Mouse (Mus musculus) heart, embryonic 14.5 days (tissue): Measurements from ENCODE around the gene Mtx1. TPM values are rescaled to one million over a fixed set of nuclear protein-coding genes. Genes with fewer than 3 reads are reported as not detected.
A peak's percentile ranks its signal among the peaks of the same experiment; 100 is the strongest.
"Not testable (repeated sequence)": the region's sequence is repeated elsewhere in the genome, so short reads cannot be mapped to it uniquely, and the experiment has no call there.

Source experiments
- ATAC-seq: fragments of 200-750 bp; cut with Nextera tagmentation; 2 replicates; pipeline ENCODE4 v1.8.0; 2017; ENCODE audit warnings: low read depth, moderate TSS enrichment; ENCODE audit not compliant: insufficient number of reproducible peaks, insufficient read depth, low FRiP score
- H3K27ac ChIP-seq, 2 experiments: fragments of 200-500 bp in 1 of 2; fragments of 300-500 bp in 1 of 2; sonication (generic) in 1 of 2; replicated peaks in 1 of 2; 2 replicates each; pipeline ENCODE4 v1.5.1; 2012 to 2014; ENCODE audit warnings: low read depth in 2 of 2, low read length in 2 of 2, control low read depth in 1 of 2, mild to moderate bottlenecking in 1 of 2, mixed read lengths in 1 of 2; ENCODE audit not compliant: control insufficient read depth in 1 of 2, insufficient read depth in 1 of 2
- H3K27me3 ChIP-seq: fragments of 300-500 bp; sonication (generic); 2 replicates; pipeline ENCODE4 v1.6.1; 2014; ENCODE audit warnings: mild to moderate bottlenecking, low read length, control low read depth; ENCODE audit not compliant: control insufficient read depth, insufficient read depth
- H3K36me3 ChIP-seq: fragments of 300-500 bp; sonication (generic); 2 replicates; pipeline ENCODE4 v1.6.1; 2014; ENCODE audit warnings: mild to moderate bottlenecking, control low read depth, low read length, mixed read lengths; ENCODE audit not compliant: control insufficient read depth, insufficient read depth
- H3K4me1 ChIP-seq, 2 experiments: fragments of 200-500 bp in 1 of 2; fragments of 300-500 bp in 1 of 2; sonication (generic) in 1 of 2; 2 replicates each; pipeline ENCODE4 v1.6.1; 2012 to 2014; ENCODE audit warnings: low read length in 2 of 2, control low read depth in 1 of 2, mixed read lengths in 1 of 2; ENCODE audit not compliant: control insufficient read depth in 2 of 2, insufficient read depth in 2 of 2
- H3K4me2 ChIP-seq: fragments of 300-500 bp; sonication (generic); 2 replicates; pipeline ENCODE4 v1.6.1; 2014; ENCODE audit warnings: mild to moderate bottlenecking, low read length
- H3K4me3 ChIP-seq, 2 experiments: fragments of 200-500 bp in 1 of 2; fragments of 300-500 bp in 1 of 2; sonication (generic) in 1 of 2; 2 replicates each; pipeline ENCODE4 v1.5.1; 2012 to 2014; ENCODE audit warnings: low read length in 2 of 2, mild to moderate bottlenecking in 2 of 2, control low read depth in 1 of 2, low read depth in 1 of 2, moderate library complexity in 1 of 2; ENCODE audit not compliant: control insufficient read depth in 1 of 2, insufficient read depth in 1 of 2
- H3K9ac ChIP-seq: fragments of 300-500 bp; sonication (generic); 2 replicates; pipeline ENCODE4 v1.6.1; 2014; ENCODE audit warnings: mild to moderate bottlenecking, low read length
- H3K9me3 ChIP-seq: fragments of 300-500 bp; sonication (generic); 2 replicates; pipeline ENCODE4 v1.6.1; 2016; ENCODE audit warnings: low read length, control low read depth; ENCODE audit not compliant: control insufficient read depth
- WGBS: fragments of 180-500 bp; shearing (Covaris S2); extraction: QIAGEN DNeasy Blood & Tissue Kit; methylation state at CpG from one replicate; pipeline ENCODE4 v1.1.7; 2014; 5-methylcytosine and 5-hydroxymethylcytosine counted together
- microRNA counts: library from miRNA; unstranded; fragments of <30 nt; microRNA quantifications from one replicate; lab custom pipeline; 2016
- microRNA-seq: library from miRNA; unstranded; fragments of <30 nt; microRNA quantifications from one replicate; pipeline ENCODE4, GENCODE M21; 2016
- polyA plus RNA-seq: library from polyadenylated mRNA; unstranded; fragments of >200 nt; fragmentation: Nextera tagmentation; extraction: Ambion mirVana; gene quantifications from 2 replicates; pipeline ENCODE4 v1.2.1, GENCODE M21; 2014

Gene Mtx1
- polyA plus RNA-seq, 1 experiment from 2014 or later = 102 TPM

DNA sequence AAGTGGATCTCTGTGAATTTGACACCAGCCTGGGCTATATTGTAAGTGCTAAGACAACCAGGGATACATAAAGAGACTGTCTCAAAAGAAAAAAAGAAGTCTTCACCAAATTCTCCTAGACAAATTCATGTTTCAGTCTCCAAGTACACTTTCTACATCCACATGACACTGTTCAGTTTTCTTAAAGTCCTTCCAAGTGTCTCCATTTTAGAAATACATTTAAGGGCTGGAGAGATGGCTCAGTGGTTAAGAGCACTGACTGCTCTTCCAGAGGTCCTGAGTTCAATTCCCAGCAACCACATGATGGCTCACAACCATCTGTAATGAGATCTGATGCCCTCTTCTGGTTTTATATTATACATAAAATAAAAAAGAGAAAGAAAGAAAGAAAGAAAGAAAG is 65.7 kb downstream of the Mtx1 start:
- ATAC-seq, H3K27ac ChIP-seq, H3K4me2 ChIP-seq, H3K9ac ChIP-seq, H3K4me3 ChIP-seq, H3K36me3 ChIP-seq, H3K9me3 ChIP-seq: not testable (repeated sequence)
- H3K4me1 ChIP-seq = peaks cover 4 to 22% of the 10 kb centered on the region in 2 experiments
- H3K27me3 ChIP-seq = peaks cover 16% of the 10 kb centered on the region

GRCm38 (mm10) chr3:89159616-89160344 is 67.1 kb downstream of the Mtx1 start, which contains the start of gene Hcn3:
Gene Hcn3, minus strand, starts transcription at chr3:89160196.
- no peaks in the 10 kb centered on the region for H3K9me3 ChIP-seq
- ATAC-seq = peak; percentile 57
- peak within 1 kb of the TSS; percentile 90 for H3K4me2 ChIP-seq
- WGBS = under 1% methylated on average over 60 of the region's 66 CpGs
- peaks cover 2 to 12% of the 10 kb centered on the region in 2 experiments for H3K4me1 ChIP-seq
- H3K36me3 ChIP-seq = no peaks in the 10 kb centered on the region
- H3K9ac ChIP-seq = peak within 1 kb of the TSS; percentile 53; the same call in 1 of the 2 replicates
- peak within 1 kb of the TSS; percentile 52 for H3K4me3 ChIP-seq
- H3K27ac ChIP-seq = no peak within 1 kb of the TSS
- H3K27me3 ChIP-seq = peaks cover 16% of the 10 kb centered on the region

DNA sequence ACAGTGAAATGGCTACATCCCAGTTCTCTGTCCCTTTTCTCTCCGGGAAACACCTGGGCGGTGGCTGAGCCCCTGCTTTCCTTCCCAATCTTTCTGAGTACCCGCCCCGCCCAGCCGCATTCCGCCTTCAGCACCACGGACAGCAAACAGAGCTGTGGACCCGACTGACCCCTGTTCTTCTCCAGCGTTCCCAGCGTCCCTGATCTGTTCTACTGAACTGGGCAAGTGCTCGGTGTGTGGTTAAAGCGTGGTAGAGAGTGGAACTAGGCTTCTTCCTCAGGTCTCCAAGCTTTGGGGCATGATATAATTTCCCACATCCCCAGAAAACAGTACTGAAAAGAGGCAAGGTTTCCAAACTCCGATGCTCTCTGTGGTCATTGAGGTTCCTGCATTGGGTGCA is 67.7 kb downstream of the Mtx1 start:
- Histone ChIP-seq H3K4me2 (peak overlapping the region; percentile 90), H3K4me1 (peaks cover 2 to 12% of the 10 kb centered on the region in 2 experiments), H3K4me3 (peak overlapping the region; percentile 52), H3K27me3 (peaks cover 16% of the 10 kb centered on the region), H3K36me3 (no peaks in the 10 kb centered on the region), H3K27ac (no peak overlapping the region), H3K9ac (no peak overlapping the region), H3K9me3 (no peaks in the 10 kb centered on the region)
- WGBS = under 1% methylated on average over 13 of the region's 13 CpGs
- ATAC-seq = no peak

MicroRNA genes within 50 kb of the gene (microRNA counts, 519-probe panel; counts per million panel counts)
- 322 counts per million, percentile 70 among the panel's probes with 10 or more counts for microRNA mmu-miR-92b (lab: Ali Mortazavi, UCI)

Small RNA genes within 50 kb of the gene (microRNA-seq; reads per million reads assigned to microRNA genes)
- 13.1 reads per million, percentile 25 among the genes with 10 or more reads in this experiment for gene Mir92b

Other genes starting within 250 kb of the Mtx1 start
- 6.8 and 7.5 TPM in 2 replicates for gene Rusc1, start 133.8 kb downstream of the Mtx1 start, polyA plus RNA-seq
- gene Gm43738, start 126.0 kb downstream of the Mtx1 start, polyA plus RNA-seq = not detected in 2 replicates
- gene Fdps, start 125.1 kb downstream of the Mtx1 start, polyA plus RNA-seq = 92.6 and 96.9 TPM in 2 replicates
- gene Pklr, start 90.9 kb downstream of the Mtx1 start, polyA plus RNA-seq = 0.11 TPM in 1 of 2 replicates, not detected in the other
- 0.27 and 0.51 TPM in 2 replicates for gene Hcn3, start 66.9 kb downstream of the Mtx1 start, polyA plus RNA-seq
- 12.4 and 13.4 TPM in 2 replicates for gene Clk2, start 62.3 kb downstream of the Mtx1 start, polyA plus RNA-seq
- 68.3 and 74.8 TPM in 2 replicates for gene Scamp3, start 49.6 kb downstream of the Mtx1 start, polyA plus RNA-seq
- 9.1 and 12.8 TPM in 2 replicates for gene Fam189b, start 43.9 kb downstream of the Mtx1 start, polyA plus RNA-seq
- 33.5 and 34.0 TPM in 2 replicates for gene Gba, start 24.2 kb downstream of the Mtx1 start, polyA plus RNA-seq
- gene Thbs3, start 11.9 kb downstream of the Mtx1 start, polyA plus RNA-seq = 12.9 and 14.5 TPM in 2 replicates
- gene Muc1, start 2.0 kb upstream of the Mtx1 start, polyA plus RNA-seq = 0.16 TPM in 1 of 2 replicates, not detected in the other
- 216 and 239 TPM in 2 replicates for gene Krtcap2, start 18.9 kb upstream of the Mtx1 start, polyA plus RNA-seq
- gene Trim46, start 19.2 kb upstream of the Mtx1 start, polyA plus RNA-seq = 0.85 and 0.95 TPM in 2 replicates
- gene Dpm3, start 32.3 kb upstream of the Mtx1 start, polyA plus RNA-seq = 92.9 and 97.9 TPM in 2 replicates
- gene Slc50a1, start 43.5 kb upstream of the Mtx1 start, polyA plus RNA-seq = 48.2 and 48.9 TPM in 2 replicates
- gene Efna1, start 54.1 kb upstream of the Mtx1 start, polyA plus RNA-seq = 38.4 and 39.7 TPM in 2 replicates
- gene Efna3, start 95.9 kb upstream of the Mtx1 start, polyA plus RNA-seq = 0.78 and 1.1 TPM in 2 replicates
- 6.0 and 6.7 TPM in 2 replicates for gene Efna4, start 110.9 kb upstream of the Mtx1 start, polyA plus RNA-seq
- gene Adam15, start 122.9 kb upstream of the Mtx1 start, polyA plus RNA-seq = 31.0 and 38.6 TPM in 2 replicates
- gene Dcst2, start 134.9 kb upstream of the Mtx1 start, polyA plus RNA-seq = not detected in 2 replicates
- 0.16 and 0.18 TPM in 2 replicates for gene Dcst1, start 138.2 kb upstream of the Mtx1 start, polyA plus RNA-seq
- 1.3 and 1.8 TPM in 2 replicates for gene Zbtb7b, start 167.7 kb upstream of the Mtx1 start, polyA plus RNA-seq
- gene Lenep, start 175.7 kb upstream of the Mtx1 start, polyA plus RNA-seq = not detected in 2 replicates
- 33.5 and 35.2 TPM in 2 replicates for gene Flad1, start 184.8 kb upstream of the Mtx1 start, polyA plus RNA-seq
- gene Cks1b, start 191.3 kb upstream of the Mtx1 start, polyA plus RNA-seq = 354 and 368 TPM in 2 replicates
- 48.0 and 50.5 TPM in 2 replicates for gene Shc1, start 191.4 kb upstream of the Mtx1 start, polyA plus RNA-seq
- 24.3 and 27.8 TPM in 2 replicates for gene Pygo2, start 203.1 kb upstream of the Mtx1 start, polyA plus RNA-seq
- 36.9 and 37.3 TPM in 2 replicates for gene Pbxip1, start 209.6 kb upstream of the Mtx1 start, polyA plus RNA-seq
- gene Pmvk, start 227.5 kb upstream of the Mtx1 start, polyA plus RNA-seq = 54.3 and 56.8 TPM in 2 replicates